Mouse (Mus musculus): ENCODE data around the gene Vsig2. TPM values are rescaled to one million over a fixed set of nuclear protein-coding genes. Genes with fewer than 3 reads are reported as not detected.

The Vsig2 gene
- 7.6 and 9.1 TPM in 2 replicates for polyA plus RNA-seq (2012; rRNA removed)

GRCm38 (mm10) chr9:37539170-37540025 lies at the start of gene Vsig2:
TSS of gene Vsig2 (plus strand) at chr9:37539255.
- peaks cover 6% of the 10 kb centered on the region; the same call in 1 of the 2 replicates for H3K4me1 ChIP-seq (ENCODE audit: control insufficient read depth, insufficient read depth, low read length)
- no peak for DNase-seq
- no peaks in the 10 kb centered on the region for H3K36me3 ChIP-seq (ENCODE audit: control insufficient read depth, insufficient read depth, low read length)
- H3K27ac ChIP-seq (ENCODE audit: insufficient read depth, low read depth, low read length) = no peak within 1 kb of the TSS
- WGBS = 72% methylated on average over 23 of the region's 23 CpGs
- H3K27me3 ChIP-seq (replicated peaks; ENCODE audit: control insufficient read depth, insufficient read depth, low read length) = no peaks in the 10 kb centered on the region
- no peak within 1 kb of the TSS for H3K4me3 ChIP-seq (ENCODE audit: insufficient read depth, low read depth, low read length)
- TF ChIP-seq POLR2A (IDR thresholded peaks at IDR 0.05; ENCODE audit: low read depth, low read length) = no peak
- TF ChIP-seq CTCF (conservative IDR thresholded peaks at IDR 0.05; ENCODE audit: insufficient read depth, insufficient read length, low read depth, low read length) = no peak

- under 1% methylated on average over 75 of the region's 75 CpGs for WGBS
Measured at GRCm38 (mm10) chr9:37489446-37490120, 49.5 kb upstream of the Vsig2 start.

DNA sequence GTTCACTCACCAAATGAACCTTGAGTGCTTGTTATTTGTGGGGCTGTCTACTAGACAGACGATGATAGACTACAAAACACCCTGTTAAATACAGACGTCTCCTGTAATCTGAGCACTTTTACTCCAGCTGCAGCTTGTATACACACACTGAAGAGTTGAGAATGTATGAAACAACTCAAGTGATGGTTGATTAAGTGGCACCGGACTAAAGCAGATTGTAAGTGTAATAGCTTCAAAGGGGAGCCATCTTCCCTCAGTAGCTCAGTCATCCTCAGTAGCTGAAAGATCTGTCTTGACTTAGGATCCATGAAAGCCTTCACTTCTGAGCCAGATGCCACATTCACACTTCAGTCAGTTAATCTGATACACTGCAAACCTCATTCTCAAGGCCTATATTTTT lies 43.3 kb upstream of the Vsig2 start:
- 64% methylated on average over 3 of the region's 3 CpGs for WGBS
- DNase-seq = no peak

More at GRCm38 (mm10) chr9:37489446-37490120, 49.5 kb upstream of the Vsig2 start:
- Histone ChIP-seq H3K36me3 (ENCODE audit: control insufficient read depth, insufficient read depth, low read length) (no peaks in the 10 kb centered on the region), H3K27ac (ENCODE audit: insufficient read depth, low read depth, low read length) (no peak overlapping the region), H3K4me1 (ENCODE audit: control insufficient read depth, insufficient read depth, low read length) (peaks cover 10% of the 10 kb centered on the region; the same call in 1 of the 2 replicates), H3K27me3 (replicated peaks; ENCODE audit: control insufficient read depth, insufficient read depth, low read length) (no peaks in the 10 kb centered on the region), H3K4me3 (ENCODE audit: insufficient read depth, low read depth, low read length) (peak overlapping the region; percentile 79)
- peak; percentile 52 for DNase-seq
- TF ChIP-seq CTCF (conservative IDR thresholded peaks at IDR 0.05; ENCODE audit: insufficient read depth, insufficient read length, low read depth, low read length) (no peak), POLR2A (IDR thresholded peaks at IDR 0.05; ENCODE audit: low read depth, low read length) (no peak)

GRCm38 (mm10) chr9:37496325-37496724 lies 42.7 kb upstream of the Vsig2 start:
- Histone ChIP-seq H3K36me3 (ENCODE audit: control insufficient read depth, insufficient read depth, low read length) (no peaks in the 10 kb centered on the region), H3K27me3 (replicated peaks; ENCODE audit: control insufficient read depth, insufficient read depth, low read length) (no peaks in the 10 kb centered on the region), H3K4me1 (ENCODE audit: control insufficient read depth, insufficient read depth, low read length) (no peaks in the 10 kb centered on the region), H3K4me3 (ENCODE audit: insufficient read depth, low read depth, low read length) (no peak overlapping the region), H3K27ac (ENCODE audit: insufficient read depth, low read depth, low read length) (no peak overlapping the region)
- DNase-seq = no peak
- TF ChIP-seq CTCF (conservative IDR thresholded peaks at IDR 0.05; ENCODE audit: insufficient read depth, insufficient read length, low read depth, low read length) = no peak
- no peak for TF ChIP-seq POLR2A (IDR thresholded peaks at IDR 0.05; ENCODE audit: low read depth, low read length)

More for the DNA sequence above, 43.3 kb upstream of the Vsig2 start:
- Histone ChIP-seq H3K36me3 (ENCODE audit: control insufficient read depth, insufficient read depth, low read length) (no peaks in the 10 kb centered on the region), H3K27ac (ENCODE audit: insufficient read depth, low read depth, low read length) (no peak overlapping the region), H3K4me3 (ENCODE audit: insufficient read depth, low read depth, low read length) (no peak overlapping the region), H3K27me3 (replicated peaks; ENCODE audit: control insufficient read depth, insufficient read depth, low read length) (no peaks in the 10 kb centered on the region), H3K4me1 (ENCODE audit: control insufficient read depth, insufficient read depth, low read length) (no peaks in the 10 kb centered on the region)
- TF ChIP-seq POLR2A (IDR thresholded peaks at IDR 0.05; ENCODE audit: low read depth, low read length) = no peak
- no peak for TF ChIP-seq CTCF (conservative IDR thresholded peaks at IDR 0.05; ENCODE audit: insufficient read depth, insufficient read length, low read depth, low read length)

- DNase-seq = no peak
- Histone ChIP-seq H3K4me1 (ENCODE audit: control insufficient read depth, insufficient read depth, low read length) (no peaks in the 10 kb centered on the region), H3K27ac (ENCODE audit: insufficient read depth, low read depth, low read length) (no peak overlapping the region), H3K4me3 (ENCODE audit: insufficient read depth, low read depth, low read length) (no peak overlapping the region), H3K36me3 (ENCODE audit: control insufficient read depth, insufficient read depth, low read length) (no peaks in the 10 kb centered on the region), H3K27me3 (replicated peaks; ENCODE audit: control insufficient read depth, insufficient read depth, low read length) (no peaks in the 10 kb centered on the region)
- TF ChIP-seq CTCF (conservative IDR thresholded peaks at IDR 0.05; ENCODE audit: insufficient read depth, insufficient read length, low read depth, low read length) (no peak), POLR2A (IDR thresholded peaks at IDR 0.05; ENCODE audit: low read depth, low read length) (no peak)
- 93% methylated on average over 3 of the region's 3 CpGs for WGBS
Measured at GRCm38 (mm10) chr9:37500201-37500600, 38.9 kb upstream of the Vsig2 start.

- no peak for DNase-seq
- no peaks in the 10 kb centered on the region for H3K4me1 ChIP-seq (ENCODE audit: control insufficient read depth, insufficient read depth, low read length)
- no peaks in the 10 kb centered on the region for H3K27me3 ChIP-seq (replicated peaks; ENCODE audit: control insufficient read depth, insufficient read depth, low read length)
- no peaks in the 10 kb centered on the region for H3K36me3 ChIP-seq (ENCODE audit: control insufficient read depth, insufficient read depth, low read length)
- 97% methylated on average over 1 of the region's 1 CpGs for WGBS
- H3K27ac ChIP-seq (ENCODE audit: insufficient read depth, low read depth, low read length) = no peak overlapping the region
- no peak overlapping the region for H3K4me3 ChIP-seq (ENCODE audit: insufficient read depth, low read depth, low read length)
- TF ChIP-seq POLR2A (IDR thresholded peaks at IDR 0.05; ENCODE audit: low read depth, low read length) = no peak
- no peak for TF ChIP-seq CTCF (conservative IDR thresholded peaks at IDR 0.05; ENCODE audit: insufficient read depth, insufficient read length, low read depth, low read length)
Measured at GRCm38 (mm10) chr9:37501170-37501569, 37.9 kb upstream of the Vsig2 start.

DNA sequence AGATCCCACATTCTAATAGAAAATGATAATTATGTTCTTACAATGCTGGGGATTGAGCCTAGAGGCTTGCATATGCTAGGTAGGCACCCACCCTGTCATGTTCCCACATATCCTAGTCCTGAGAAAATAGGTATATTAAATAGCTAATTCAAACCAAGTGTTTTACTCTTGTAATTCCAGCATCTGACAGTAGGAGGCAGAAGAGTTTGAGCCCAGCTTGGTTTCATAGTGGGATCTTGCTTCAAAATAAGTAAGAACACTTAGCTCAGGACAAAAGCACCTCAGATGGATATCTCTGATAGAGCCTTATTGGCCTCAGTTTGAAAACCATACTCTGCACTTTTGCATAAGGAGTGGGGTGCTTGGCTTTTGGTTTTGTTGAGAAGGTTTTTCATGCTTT lies 34.7 kb upstream of the Vsig2 start:
- DNase-seq = no peak
- Histone ChIP-seq H3K4me3 (ENCODE audit: insufficient read depth, low read depth, low read length) (no peak overlapping the region), H3K36me3 (ENCODE audit: control insufficient read depth, insufficient read depth, low read length) (no peaks in the 10 kb centered on the region), H3K27me3 (replicated peaks; ENCODE audit: control insufficient read depth, insufficient read depth, low read length) (no peaks in the 10 kb centered on the region), H3K27ac (ENCODE audit: insufficient read depth, low read depth, low read length) (no peak overlapping the region), H3K4me1 (ENCODE audit: control insufficient read depth, insufficient read depth, low read length) (no peaks in the 10 kb centered on the region)
- TF ChIP-seq POLR2A (IDR thresholded peaks at IDR 0.05; ENCODE audit: low read depth, low read length) (no peak), CTCF (conservative IDR thresholded peaks at IDR 0.05; ENCODE audit: insufficient read depth, insufficient read length, low read depth, low read length) (no peak)
